Mouse (Mus musculus) megakaryocyte-erythroid progenitor cell, adult 5-6 weeks (primary cell): ENCODE measurements around the gene Inpp5k. TPM values are rescaled to one million over a fixed set of nuclear protein-coding genes. Genes with fewer than 3 reads are reported as not detected.

Experiments
- ATAC-seq: replicated peaks from 2 replicates; pipeline ENCODE4 v1.8.0; 2016; ENCODE audit warnings: mild to moderate bottlenecking, inconsistent platforms; ENCODE audit not compliant: severe bottlenecking, poor library complexity, low FRiP score, low TSS enrichment
- total RNA-seq, 2 experiments: library from RNA; stranded (forward) in 1 of 2; stranded (reverse) in 1 of 2; fragments of 200-1000, 215-1000 nt in 1 of 2; fragments of >200 nt in 1 of 2; fragmentation: Nextera tagmentation in 1 of 2; gene quantifications; 2 replicates each; pipeline ENCODE4 v1.2.3; 2014 to 2017

Gene Inpp5k
- total RNA-seq, 2 experiments from 2014 or later, result 26.5 to 33.8 TPM

- no peak for ATAC-seq
Measured at GRCm38 (mm10) chr11:75652222-75652941, 21.6 kb downstream of the Inpp5k start.

- ATAC-seq, result no peak
Measured at GRCm38 (mm10) chr11:75652942-75653684, 22.3 kb downstream of the Inpp5k start.

GRCm38 (mm10) chr11:75653781-75654470 is 23.1 kb downstream of the Inpp5k start:
- peak; percentile 49 for ATAC-seq

- peak; percentile 36 for ATAC-seq
Measured at GRCm38 (mm10) chr11:75654471-75655390, 23.9 kb downstream of the Inpp5k start.

- ATAC-seq, result no peak
Measured at GRCm38 (mm10) chr11:75655621-75656545, 25.1 kb downstream of the Inpp5k start.

GRCm38 (mm10) chr11:75656621-75657590 is 26.1 kb downstream of the Inpp5k start:
- ATAC-seq, result no peak

GRCm38 (mm10) chr11:75657841-75658240 is 27.1 kb downstream of the Inpp5k start:
- no peak for ATAC-seq

- no peak for ATAC-seq
Measured at GRCm38 (mm10) chr11:75658311-75658710, 27.5 kb downstream of the Inpp5k start.

- no peak for ATAC-seq
Measured at GRCm38 (mm10) chr11:75658996-75659750, 28.4 kb downstream of the Inpp5k start.

GRCm38 (mm10) chr11:75660081-75660590 is 29.3 kb downstream of the Inpp5k start:
- ATAC-seq, result no peak

GRCm38 (mm10) chr11:75660941-75661800 is 30.4 kb downstream of the Inpp5k start:
- no peak for ATAC-seq

- ATAC-seq, result no peak
Measured at GRCm38 (mm10) chr11:75662131-75662530, 31.3 kb downstream of the Inpp5k start.

- ATAC-seq, result no peak
Measured at GRCm38 (mm10) chr11:75666296-75666695, 35.5 kb downstream of the Inpp5k start.

GRCm38 (mm10) chr11:75668621-75669020 is 37.8 kb downstream of the Inpp5k start:
- ATAC-seq, result no peak

- no peak for ATAC-seq
Measured at GRCm38 (mm10) chr11:75669176-75669852, 38.5 kb downstream of the Inpp5k start.
